ENCODE assay signal across 12 mouse cellular contexts in genomic region chr11:55981656-55982055, GRCm38 (mm10). TPM values are rescaled to one million over a fixed set of nuclear protein-coding genes. Genes with fewer than 3 reads are reported as not detected.
DNase-seq lines count a peak whose midpoint lies in the region; ATAC-seq and TF ChIP-seq lines count a peak whose summit lies in the region.
"Had no signal": no experiment of that assay in that cellular context is flagged by ENCODE, and none has a peak within 500 bp of the region (broad histone marks: within the 10 kb centered on the region; RNA-seq: fewer than 3 reads in every experiment).

No protein-coding gene starts in this region.

- TF ChIP-seq POLR2A in CH12.LX (IDR thresholded peaks at IDR 0.05; ENCODE audit: low read depth, low read length) = no peak

- H3K4me1 ChIP-seq in CH12.LX (ENCODE audit: control insufficient read depth in 1 of 2, insufficient read depth in 2 of 2) = no peaks in the 10 kb centered on the region
- no peaks in the 10 kb centered on the region for H3K4me1 ChIP-seq in embryonic facial prominence, embryonic 14.5 days (ENCODE audit: control insufficient read depth, insufficient read depth, low read length)
- H3K4me1 ChIP-seq: megakaryocyte, embryonic 14.5 days had no signal

- peaks cover 7% of the 10 kb centered on the region for H3K9me3 ChIP-seq in CH12.LX (replicated peaks; ENCODE audit: low read length)
- H3K9me3 ChIP-seq in embryonic facial prominence, embryonic 14.5 days (ENCODE audit: control insufficient read depth, low read length) = no peaks in the 10 kb centered on the region

- H3K27me3 ChIP-seq in CH12.LX (replicated peaks) = peaks cover 55% of the 10 kb centered on the region
- no peaks in the 10 kb centered on the region for H3K27me3 ChIP-seq in embryonic facial prominence, embryonic 14.5 days (replicated peaks; ENCODE audit: control insufficient read depth, insufficient read depth, low read length)
- H3K27me3 ChIP-seq: megakaryocyte, embryonic 14.5 days had no signal

- TF ChIP-seq CTCF in layer of hippocampus, adult 2 months (conservative IDR thresholded peaks at IDR 0.05) = peak; percentile 69
- TF ChIP-seq CTCF in CH12.LX (conservative IDR thresholded peaks at IDR 0.05 in 1 of 2, IDR thresholded peaks at IDR 0.05 in 1 of 2; ENCODE audit: low read depth in 2 of 2, low read length in 2 of 2) = peak; percentile 26 to 71; a peak in 2 of 4 replicates

- TF ChIP-seq EP300 in CH12.LX (IDR thresholded peaks at IDR 0.05; ENCODE audit: low read length) = no peak

- in situ Hi-C loops in CH12.LX (cut with MboI; ENCODE audit: low pct_ligation_motif_present, low pct_unique_long_range_greater_than_20kb, low sequenced_read_pairs) = loop anchor here (25.0 kb wide), 2 partner anchors 394 to 469 kb away; no protein-coding TSS in a partner anchor

- H3K9ac ChIP-seq in CH12.LX (ENCODE audit: insufficient read depth, low read depth) = no peak overlapping the region
- no peak overlapping the region for H3K9ac ChIP-seq in embryonic facial prominence, embryonic 14.5 days (ENCODE audit: low read depth, low read length)

- no peaks in the 10 kb centered on the region for H3K36me3 ChIP-seq in CH12.LX (replicated peaks in 1 of 2; ENCODE audit: control insufficient read depth in 1 of 2, insufficient read depth in 1 of 2, low read length in 1 of 2)
- no peaks in the 10 kb centered on the region for H3K36me3 ChIP-seq in embryonic facial prominence, embryonic 14.5 days (ENCODE audit: control insufficient read depth, insufficient read depth, low read length)

- no peaks in the 10 kb centered on the region for H3K79me2 ChIP-seq in CH12.LX (replicated peaks; ENCODE audit: control insufficient read depth, extremely low read depth, insufficient read depth, poor library complexity, severe bottlenecking)

- dilution Hi-C loops in CH12.LX (cut with MboI; ENCODE audit: extremely low pct_ligation_motif_present, extremely low pct_unique_long_range_greater_than_20kb, low sequenced_read_pairs) = no loop called here

- no peak for ATAC-seq in embryonic facial prominence, embryonic 14.5 days (ENCODE audit: low read depth)
- ATAC-seq in activated CD4-positive, CD25-positive, alpha-beta regulatory T cell, adult 4 months = no peak
- no peak; the same call in 1 of the 2 replicates for ATAC-seq in megakaryocyte progenitor cell, adult 5-6 weeks (replicated peaks; ENCODE audit: poor library complexity)

- peak; percentile 4 for DNase-seq in adrenal gland, postnatal 25 days
- no peak for DNase-seq in adrenal gland, adult 2 months
- no peak for DNase-seq in layer of hippocampus, adult 2 months (ENCODE audit: low spot score in 2 of 2)
- no peak for DNase-seq in layer of hippocampus, postnatal 36 days
- peak; percentile 24 for DNase-seq in CH12.LX (ENCODE audit: extremely low read depth)
- peak; percentile 5 for DNase-seq in embryonic facial prominence, embryonic 14.5 days (ENCODE audit: low spot score)
- DNase-seq: right cerebral cortex, postnatal 4 days had no signal

- no peak overlapping the region for H3K27ac ChIP-seq in layer of hippocampus, adult 2 months
- H3K27ac ChIP-seq in CH12.LX (ENCODE audit: insufficient read depth, low read depth) = no peak overlapping the region
- no peak overlapping the region for H3K27ac ChIP-seq in embryonic facial prominence, embryonic 14.5 days (replicated peaks; ENCODE audit: low read depth, low read length)

- WGBS in embryonic facial prominence, embryonic 14.5 days = 39% methylated on average over 1 of the region's 1 CpGs

- peak; percentile 35 for TF ChIP-seq RAD21 in CH12.LX (IDR thresholded peaks at IDR 0.05; ENCODE audit: low read depth, low read length)

- no peak overlapping the region for H3K4me3 ChIP-seq in layer of hippocampus, adult 2 months
- no peak overlapping the region for H3K4me3 ChIP-seq in CH12.LX (replicated peaks in 1 of 3; ENCODE audit: low read depth in 2 of 3, low read length in 2 of 3, poor library complexity in 1 of 3)
- no peak overlapping the region for H3K4me3 ChIP-seq in embryonic facial prominence, embryonic 14.5 days (ENCODE audit: low read depth, low read length)
- H3K4me3 ChIP-seq: megakaryocyte, embryonic 14.5 days had no signal

- H3K4me2 ChIP-seq in CH12.LX (ENCODE audit: insufficient read depth, low read depth, poor library complexity, severe bottlenecking) = no peak overlapping the region
- no peak overlapping the region for H3K4me2 ChIP-seq in embryonic facial prominence, embryonic 14.5 days (ENCODE audit: low read depth, low read length)

TF ChIP-seq in CH12.LX, 34 proteins besides CTCF, POLR2A, EP300 and RAD21:
- TF ChIP-seq PAX5 (IDR thresholded peaks at IDR 0.05; ENCODE audit: low read length) (no peak), MXI1 (IDR thresholded peaks at IDR 0.05; ENCODE audit: low read depth, low read length) (no peak), ELF1 (IDR thresholded peaks at IDR 0.05; ENCODE audit: low read depth, low read length) (no peak), BHLHE40 (IDR thresholded peaks at IDR 0.05; ENCODE audit: low read depth, low read length) (no peak), SMC3 (IDR thresholded peaks at IDR 0.05; ENCODE audit: low read depth, low read length) (peak; percentile 68), CHD2 (IDR thresholded peaks at IDR 0.05; ENCODE audit: low read length) (no peak), JUND (conservative IDR thresholded peaks at IDR 0.05; ENCODE audit: low read depth, low read length) (no peak)
TF ChIP-seq in CH12.LX: peak in this region for 1.

RNA-seq across cellular contexts. Expression of gene Nmur2, which starts 59.2 kb away (rescaled TPM):
- not detected in 2 replicates for total RNA-seq in adrenal gland, postnatal 25 days (2021)
- not detected for total RNA-seq in adrenal gland, adult 2 months (2021)
- not detected in 2 replicates for polyA plus RNA-seq in adrenal gland, adult 2 months (2012; rRNA removed)
- not detected for total RNA-seq in layer of hippocampus, adult 2 months (2021)
- not detected for total RNA-seq in layer of hippocampus, postnatal 36 days (2021)
- not detected in 2 replicates for total RNA-seq in CH12.LX (2012; rRNA removed)
- not detected in 2 replicates for total RNA-seq in CH12.LX (2014; rRNA removed)
- not detected in 2 replicates for polyA plus RNA-seq in CH12.LX (2012; ENCODE audit: insufficient read length, low read depth)
- 0.08 and 0.24 TPM in 2 replicates for polyA plus RNA-seq in embryonic facial prominence, embryonic 14.5 days (2014; fragmentation: Nextera tagmentation; extraction: Ambion mirVana)
- polyA plus RNA-seq in activated CD4-positive, CD25-positive, alpha-beta regulatory T cell, adult 4 months (2017; shearing (Covaris generic)) = not detected
- total RNA-seq in megakaryocyte progenitor cell, adult 5-6 weeks (2015) = not detected in 2 replicates
- not detected in 2 replicates for total RNA-seq in megakaryocyte progenitor cell, adult 5-6 weeks (2017)
- total RNA-seq: heart, postnatal 14 days had no signal
- polyA plus RNA-seq: forebrain, embryonic 11.5 days had no signal

Comparison
In these comparisons a context has a peak if more than half of its experiments do, and no peak if none do; other contexts are left out.
1. DNase-seq: peak in adrenal gland, postnatal 25 days (single experiment), CH12.LX (single experiment) and embryonic facial prominence, embryonic 14.5 days (single experiment); none in adrenal gland, adult 2 months (single experiment), layer of hippocampus, adult 2 months (0 of 2) and layer of hippocampus, postnatal 36 days (0 of 2).